Mouse (Mus musculus): ENCODE measurements around the gene Wdr82.

The Wdr82 gene

GRCm38 (mm10) chr9:106170556-106171345, at the start of gene Wdr82:
Gene Wdr82 (plus strand): TSS chr9:106170928.
- in situ Hi-C loops (cut with MseI, MboI) = no loop called here

- in situ Hi-C loops (cut with MseI, MboI) = loop anchor here in 1 of 2 experiments (25.0 kb wide), 1 partner anchor 436 kb away; no protein-coding TSS in a partner anchor
These were observed 47.1 kb upstream of the Wdr82 start for GRCm38 (mm10) chr9:106123599-106123998.

- in situ Hi-C loops (cut with MseI, MboI) = no loop called here
These were observed 43.9 kb upstream of the Wdr82 start for GRCm38 (mm10) chr9:106126786-106127251.

GRCm38 (mm10) chr9:106129072-106129471, 41.7 kb upstream of the Wdr82 start:
- in situ Hi-C loops (cut with MseI, MboI) = no loop called here

GRCm38 (mm10) chr9:106130250-106130649, 40.5 kb upstream of the Wdr82 start:
- in situ Hi-C loops (cut with MseI, MboI) = no loop called here

- in situ Hi-C loops (cut with MseI, MboI) = no loop called here
These were observed 33.0 kb upstream of the Wdr82 start for GRCm38 (mm10) chr9:106137671-106138216.

GRCm38 (mm10) chr9:106139763-106140162, 31.0 kb upstream of the Wdr82 start:
- in situ Hi-C loops (cut with MseI, MboI) = no loop called here

GRCm38 (mm10) chr9:106141955-106142354, 28.8 kb upstream of the Wdr82 start:
- in situ Hi-C loops (cut with MseI, MboI) = no loop called here

GRCm38 (mm10) chr9:106144176-106144575, 26.6 kb upstream of the Wdr82 start:
- in situ Hi-C loops (cut with MseI, MboI) = no loop called here

GRCm38 (mm10) chr9:106145582-106145981, 25.1 kb upstream of the Wdr82 start:
- in situ Hi-C loops (cut with MseI, MboI) = no loop called here

- in situ Hi-C loops (cut with MseI, MboI) = no loop called here
These were observed 23.4 kb upstream of the Wdr82 start for GRCm38 (mm10) chr9:106147281-106147680.

- in situ Hi-C loops (cut with MseI, MboI) = no loop called here
These were observed 22.8 kb upstream of the Wdr82 start for GRCm38 (mm10) chr9:106147851-106148431.

GRCm38 (mm10) chr9:106148541-106149398, 22.0 kb upstream of the Wdr82 start:
- in situ Hi-C loops (cut with MseI, MboI) = no loop called here

GRCm38 (mm10) chr9:106149399-106149754, 21.4 kb upstream of the Wdr82 start:
- in situ Hi-C loops (cut with MseI, MboI) = no loop called here

- in situ Hi-C loops (cut with MseI, MboI) = no loop called here
These were observed 16.6 kb upstream of the Wdr82 start for GRCm38 (mm10) chr9:106154106-106154505.

- in situ Hi-C loops (cut with MseI, MboI) = no loop called here
These were observed 14.3 kb upstream of the Wdr82 start for GRCm38 (mm10) chr9:106156419-106156818.

- in situ Hi-C loops (cut with MseI, MboI) = no loop called here
These were observed 13.7 kb upstream of the Wdr82 start for GRCm38 (mm10) chr9:106156921-106157622.

GRCm38 (mm10) chr9:106157623-106157925, 13.2 kb upstream of the Wdr82 start:
- in situ Hi-C loops (cut with MseI, MboI) = no loop called here

GRCm38 (mm10) chr9:106158037-106158491, 12.7 kb upstream of the Wdr82 start, which contains the start of gene Glyctk:
Gene Glyctk (minus strand): TSS chr9:106158138.
- in situ Hi-C loops (cut with MseI, MboI) = no loop called here

- in situ Hi-C loops (cut with MseI, MboI) = no loop called here
These were observed 11.5 kb upstream of the Wdr82 start for GRCm38 (mm10) chr9:106159237-106159636.

- in situ Hi-C loops (cut with MseI, MboI) = no loop called here
These were observed 10.9 kb upstream of the Wdr82 start for GRCm38 (mm10) chr9:106159784-106160301.

Measured in mouse trophoblast stem cell (cell line).